ENCODE assay signal across 9 mouse cellular contexts in genomic region chr6:49977783-49978182, GRCm38 (mm10).
DNase-seq lines count a peak whose midpoint lies in the region; ATAC-seq and TF ChIP-seq lines count a peak whose summit lies in the region.
"Had no signal": no experiment of that assay in that cellular context is flagged by ENCODE, and none has a peak within 500 bp of the region (broad histone marks: within the 10 kb centered on the region; RNA-seq: fewer than 3 reads in every experiment).

No protein-coding gene starts in this region.

- H3K36me3 ChIP-seq in hindbrain, embryonic 11.5 days (ENCODE audit: control insufficient read depth, insufficient read depth, low read length): no peaks in the 10 kb centered on the region
- no peaks in the 10 kb centered on the region for H3K36me3 ChIP-seq in hindbrain, embryonic 12.5 days
- H3K36me3 ChIP-seq in hindbrain, embryonic 15.5 days: no peaks in the 10 kb centered on the region
- H3K36me3 ChIP-seq in midbrain, postnatal 0 days (ENCODE audit: insufficient read depth, low read length): no peaks in the 10 kb centered on the region

- no peak overlapping the region for H3K27ac ChIP-seq in hindbrain, embryonic 11.5 days (ENCODE audit: low read depth, low read length)
- no peak overlapping the region for H3K27ac ChIP-seq in hindbrain, embryonic 12.5 days
- H3K27ac ChIP-seq in hindbrain, embryonic 15.5 days (replicated peaks): no peak overlapping the region
- H3K27ac ChIP-seq in midbrain, postnatal 0 days (ENCODE audit: low read depth, low read length): no peak overlapping the region

- no peaks in the 10 kb centered on the region for H3K4me1 ChIP-seq in hindbrain, embryonic 11.5 days (replicated peaks; ENCODE audit: control insufficient read depth, insufficient read depth, low read length)
- peaks cover 4% of the 10 kb centered on the region; the same call in 1 of the 2 replicates for H3K4me1 ChIP-seq in hindbrain, embryonic 12.5 days
- peaks cover 12% of the 10 kb centered on the region; the same call in 1 of the 2 replicates for H3K4me1 ChIP-seq in hindbrain, embryonic 15.5 days (replicated peaks)
- H3K4me1 ChIP-seq in midbrain, postnatal 0 days (ENCODE audit: insufficient read depth, low read length): no peaks in the 10 kb centered on the region

- no peak overlapping the region for H3K9ac ChIP-seq in hindbrain, embryonic 11.5 days (ENCODE audit: low read depth, low read length)
- no peak overlapping the region for H3K9ac ChIP-seq in hindbrain, embryonic 12.5 days
- no peak overlapping the region for H3K9ac ChIP-seq in hindbrain, embryonic 15.5 days
- no peak overlapping the region for H3K9ac ChIP-seq in midbrain, postnatal 0 days (replicated peaks; ENCODE audit: low read length, poor library complexity, severe bottlenecking)

- H3K27me3 ChIP-seq in hindbrain, embryonic 11.5 days (ENCODE audit: control insufficient read depth, insufficient read depth, low read length): no peaks in the 10 kb centered on the region
- no peaks in the 10 kb centered on the region for H3K27me3 ChIP-seq in hindbrain, embryonic 12.5 days
- H3K27me3 ChIP-seq in hindbrain, embryonic 15.5 days: no peaks in the 10 kb centered on the region
- no peaks in the 10 kb centered on the region for H3K27me3 ChIP-seq in midbrain, postnatal 0 days (ENCODE audit: insufficient read depth, low read length)

- ATAC-seq in hindbrain, embryonic 11.5 days (ENCODE audit: low FRiP score): no peak
- ATAC-seq in hindbrain, embryonic 12.5 days (ENCODE audit: low FRiP score): no peak
- peak; percentile 42; the same call in 1 of the 2 replicates for ATAC-seq in hindbrain, embryonic 15.5 days (ENCODE audit: low FRiP score, low read depth)
- no peak for ATAC-seq in midbrain, postnatal 0 days (ENCODE audit: low FRiP score)
- ATAC-seq in activated CD4-positive, CD25-positive, alpha-beta regulatory T cell, adult 4 months: no peak

- H3K9me3 ChIP-seq in hindbrain, embryonic 11.5 days (ENCODE audit: control insufficient read depth, low read length): no peaks in the 10 kb centered on the region
- no peaks in the 10 kb centered on the region for H3K9me3 ChIP-seq in hindbrain, embryonic 12.5 days (replicated peaks)
- no peaks in the 10 kb centered on the region for H3K9me3 ChIP-seq in hindbrain, embryonic 15.5 days
- no peaks in the 10 kb centered on the region for H3K9me3 ChIP-seq in midbrain, postnatal 0 days (ENCODE audit: low read length)

- TF ChIP-seq CTCF in midbrain, postnatal 0 days (IDR thresholded peaks at IDR 0.05): no peak

- WGBS in hindbrain, embryonic 11.5 days: 63% methylated on average over 11 of the region's 11 CpGs
- WGBS in hindbrain, embryonic 12.5 days: 62% methylated on average over 11 of the region's 11 CpGs
- 53% methylated on average over 11 of the region's 11 CpGs for WGBS in hindbrain, embryonic 15.5 days
- 52% methylated on average over 11 of the region's 11 CpGs for WGBS in midbrain, postnatal 0 days

- H3K4me3 ChIP-seq in hindbrain, embryonic 11.5 days (ENCODE audit: low read depth, low read length): no peak overlapping the region
- H3K4me3 ChIP-seq in hindbrain, embryonic 12.5 days: no peak overlapping the region
- no peak overlapping the region for H3K4me3 ChIP-seq in hindbrain, embryonic 15.5 days
- no peak overlapping the region for H3K4me3 ChIP-seq in midbrain, postnatal 0 days (ENCODE audit: low read depth, low read length)

- DNase-seq in hindbrain, embryonic 11.5 days (ENCODE audit: low spot score): peak; percentile 21
- peak; percentile 72 to 92 for DNase-seq in layer of hippocampus, adult 18-20 months (ENCODE audit: low spot score in 2 of 2)
- DNase-seq in midbrain, postnatal 0 days (ENCODE audit: low spot score): peak; percentile 51
- no peak for DNase-seq in testis, postnatal 14 days (ENCODE audit: low spot score)
- no peak for DNase-seq in thymus, postnatal 25 days
- DNase-seq: heart, postnatal 36 days had no signal

- H3K4me2 ChIP-seq in hindbrain, embryonic 11.5 days (replicated peaks; ENCODE audit: low read depth, low read length): no peak overlapping the region
- no peak overlapping the region for H3K4me2 ChIP-seq in hindbrain, embryonic 12.5 days (replicated peaks)
- 0 out of 2 replicates have a peak overlapping the region, but pooled peaks have one; percentile 1 for H3K4me2 ChIP-seq in hindbrain, embryonic 15.5 days
- peak overlapping the region; percentile 28; the same call in 1 of the 2 replicates for H3K4me2 ChIP-seq in midbrain, postnatal 0 days (ENCODE audit: low read depth, low read length, poor library complexity, severe bottlenecking)

Comparison
In these comparisons a context has a peak if more than half of its experiments do, and no peak if none do; other contexts are left out.
1. H3K4me2 ChIP-seq: peak in hindbrain, embryonic 15.5 days (single experiment) and midbrain, postnatal 0 days (single experiment); none in hindbrain, embryonic 11.5 days (single experiment) and hindbrain, embryonic 12.5 days (single experiment).
2. DNase-seq: peak in hindbrain, embryonic 11.5 days (single experiment), layer of hippocampus, adult 18-20 months (2 of 2) and midbrain, postnatal 0 days (single experiment); none in testis, postnatal 14 days (single experiment) and thymus, postnatal 25 days (single experiment).